Mouse (Mus musculus): ENCODE data around the gene Gpalpp1.

GRCm38 (mm10) chr14:76075721-76076120 lies 34.8 kb downstream of the Gpalpp1 start:
- TF ChIP-seq CTCF (IDR thresholded peaks at IDR 0.05; ENCODE audit: borderline replicate concordance, extremely low read depth, insufficient read depth, insufficient read length) (no peak), POLR2A (IDR thresholded peaks at IDR 0.05; ENCODE audit: borderline replicate concordance, extremely low read depth, insufficient read depth, insufficient read length, poor library complexity, severe bottlenecking) (no peak)
